Mouse (Mus musculus): Measurements from ENCODE around the gene Pex19.

- TF ChIP-seq CTCF (IDR thresholded peaks at IDR 0.05; ENCODE audit: control insufficient read depth, insufficient read depth, insufficient replicate concordance, low read depth, low read length): no peak
- TF ChIP-seq POLR2A (IDR thresholded peaks at IDR 0.05; ENCODE audit: control insufficient read depth, low read depth, low read length): no peak
Observed at GRCm38 (mm10) chr1:172099325-172100033, 27.1 kb upstream of the Pex19 start.
